Mouse (Mus musculus): ENCODE measurements around the gene Ppara.

The Ppara gene

DNA sequence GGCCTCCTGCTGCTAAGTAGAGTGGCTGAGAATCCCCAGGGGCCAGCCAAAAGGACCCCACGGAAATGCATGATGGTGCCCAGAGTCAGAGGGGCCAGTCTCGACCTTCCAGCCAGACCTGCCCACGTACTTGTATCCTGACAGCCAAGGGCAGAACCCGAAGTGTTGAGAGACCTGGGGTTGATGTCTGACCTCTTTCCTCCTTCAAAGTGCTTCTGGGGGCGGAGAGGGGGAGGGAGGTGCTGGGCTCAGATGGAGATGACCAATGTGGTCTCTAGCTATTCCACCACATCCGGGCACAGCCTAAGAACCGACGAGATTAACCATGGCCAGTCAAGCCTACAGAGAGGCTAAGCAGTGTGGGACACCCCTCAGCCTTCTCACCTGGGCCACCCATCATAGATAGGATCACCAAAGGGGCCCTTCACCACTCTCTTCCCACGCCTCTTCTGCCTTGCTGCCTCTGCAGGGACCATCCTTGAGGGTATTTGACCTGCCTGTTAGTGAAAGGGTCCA lies 29.7 kb upstream of the Ppara start:
- no peak for DNase-seq (ENCODE audit: extremely low read depth, low read depth)

DNA sequence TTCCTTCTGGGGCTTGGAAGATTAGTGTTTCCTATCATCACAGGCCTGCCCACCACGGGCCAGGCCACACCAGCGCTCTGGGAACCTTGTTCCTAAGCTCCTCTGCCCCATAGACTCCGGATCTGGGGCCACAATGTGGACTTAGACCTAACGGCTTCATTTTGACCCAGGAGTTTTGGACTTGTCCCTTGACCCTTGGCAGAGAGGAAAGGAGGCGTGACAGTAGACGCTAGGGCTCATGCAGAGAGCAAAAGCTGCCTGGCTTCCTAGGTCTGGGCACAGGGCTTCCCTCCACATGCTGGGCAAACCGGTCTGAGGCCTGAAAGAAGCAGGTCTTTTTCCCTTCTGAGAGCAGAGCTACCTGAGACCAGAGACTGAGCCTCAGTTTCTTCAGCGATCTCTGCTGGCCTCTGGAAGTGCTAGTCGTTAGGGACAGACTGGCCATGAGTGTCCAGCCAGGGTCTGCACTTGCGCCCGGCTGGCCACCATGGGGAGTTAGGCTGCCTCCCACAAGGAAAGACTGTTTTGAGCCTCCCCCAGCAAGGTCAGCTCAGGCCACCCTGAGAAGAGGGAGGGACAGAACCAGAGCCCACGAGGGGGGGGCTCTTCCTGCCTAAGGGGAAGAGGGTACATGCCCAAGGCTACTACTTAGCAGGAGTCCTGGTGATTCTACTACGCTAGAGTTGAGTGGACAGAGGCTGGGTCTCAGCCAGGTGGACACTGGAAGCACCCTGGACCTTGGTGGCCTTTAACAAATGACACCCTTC lies 29.0 kb upstream of the Ppara start:
- DNase-seq (ENCODE audit: extremely low read depth, low read depth) = no peak

DNA sequence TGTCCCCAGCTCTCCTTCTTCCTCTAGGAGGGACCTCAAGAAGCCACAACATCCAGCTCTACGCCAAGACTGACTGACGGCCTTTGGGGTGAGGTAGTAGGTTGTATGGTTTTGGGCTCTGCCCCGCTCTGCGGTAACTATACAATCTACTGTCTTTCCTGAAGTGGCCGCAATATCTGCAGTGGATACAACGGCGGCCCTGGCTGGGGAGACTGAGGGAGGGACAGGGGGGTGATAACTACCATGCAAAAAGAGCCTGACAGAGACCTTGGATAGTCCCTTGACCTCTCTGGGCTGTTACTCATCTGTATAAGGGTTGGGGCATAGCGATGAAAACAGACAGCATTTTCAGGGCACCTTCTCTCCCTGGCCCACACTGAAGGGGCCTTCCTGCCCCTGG lies 28.3 kb upstream of the Ppara start:
- DNase-seq (ENCODE audit: extremely low read depth, low read depth) = no peak

DNA sequence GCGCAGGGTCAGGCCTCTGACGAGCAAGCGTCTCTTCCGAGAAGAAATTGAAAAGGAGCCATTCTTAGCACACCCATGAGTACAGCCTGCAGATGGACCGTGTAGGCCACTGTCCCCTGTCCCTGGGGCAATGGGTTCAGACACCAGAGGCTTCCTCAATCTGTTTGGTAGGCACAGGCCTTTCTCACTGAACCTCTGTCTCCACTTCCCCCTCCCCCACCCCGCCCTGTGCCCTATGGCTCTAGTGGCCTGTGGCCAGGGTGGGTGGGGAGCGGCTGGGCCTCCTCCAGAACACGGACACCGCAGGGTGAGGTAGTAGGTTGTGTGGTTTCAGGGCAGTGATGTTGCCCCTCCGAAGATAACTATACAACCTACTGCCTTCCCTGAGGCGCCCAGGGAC lies 27.8 kb upstream of the Ppara start:
- DNase-seq (ENCODE audit: extremely low read depth, low read depth) = no peak

DNA sequence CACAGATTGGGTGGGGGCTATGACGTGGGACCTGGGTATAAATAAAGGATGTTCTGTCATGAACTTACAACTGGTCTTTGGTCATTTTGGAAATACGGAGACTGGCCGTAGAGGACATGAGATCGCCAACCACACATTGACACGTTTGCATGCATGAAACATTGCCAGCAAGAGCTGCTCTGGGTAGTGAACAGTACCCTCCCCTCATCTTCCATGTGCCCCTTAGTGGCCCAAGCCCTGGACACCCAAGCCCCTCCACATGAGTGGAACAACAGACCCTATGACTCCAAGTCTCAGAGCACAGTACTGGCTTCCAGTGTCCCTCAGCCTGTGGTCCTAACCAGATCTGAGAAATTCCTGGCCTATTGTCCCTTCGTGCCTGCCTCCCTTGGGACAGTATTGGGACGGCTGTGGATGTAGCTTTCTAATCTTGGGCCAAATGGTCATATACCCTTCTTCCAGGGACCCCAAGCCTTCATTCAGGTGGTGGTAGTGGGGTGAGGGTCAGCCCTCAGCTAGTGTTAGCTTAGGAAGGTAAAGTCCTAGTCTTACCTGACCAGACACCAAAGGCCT lies 27.2 kb upstream of the Ppara start:
- no peak for DNase-seq (ENCODE audit: extremely low read depth, low read depth)

DNA sequence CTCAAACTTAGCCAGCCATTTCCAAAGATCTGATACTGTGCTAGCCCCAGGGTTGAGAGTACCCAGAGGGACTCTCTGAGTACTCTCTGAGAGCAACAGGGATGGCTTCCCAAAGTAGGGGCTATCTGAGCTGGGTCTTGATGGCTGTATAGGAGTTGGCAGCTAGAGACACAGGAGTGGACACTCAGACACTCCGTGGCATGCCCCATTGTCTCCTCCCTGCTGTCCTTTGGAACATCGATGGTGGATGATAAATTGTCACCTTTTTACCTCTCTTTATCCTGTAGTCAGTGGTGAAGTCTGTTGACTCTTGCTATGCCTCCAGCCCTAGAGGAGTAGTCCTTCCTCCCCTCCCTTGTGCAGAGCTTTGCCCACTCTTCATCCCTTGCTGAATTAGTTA lies 26.6 kb upstream of the Ppara start:
- no peak for DNase-seq (ENCODE audit: extremely low read depth, low read depth)

DNA sequence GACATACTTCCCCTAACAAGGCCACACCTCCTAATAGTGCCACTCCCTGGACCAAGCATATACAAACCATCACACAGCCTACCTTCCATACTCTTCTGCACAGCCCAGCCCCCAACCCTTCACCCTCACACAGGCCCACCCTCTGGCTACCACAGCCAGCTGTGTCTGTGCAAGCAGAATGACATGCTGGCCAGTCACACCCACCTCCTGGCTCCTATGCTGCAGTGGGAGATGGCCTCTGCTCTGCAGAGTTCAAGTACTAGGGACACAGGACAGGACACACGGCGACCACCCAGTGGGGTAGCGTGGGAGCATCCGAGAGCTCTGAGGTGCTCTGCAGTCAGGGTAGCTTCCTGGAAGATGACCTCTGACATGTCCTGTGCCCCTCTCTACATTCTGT lies 25.9 kb upstream of the Ppara start:
- no peak for DNase-seq (ENCODE audit: extremely low read depth, low read depth)

DNA sequence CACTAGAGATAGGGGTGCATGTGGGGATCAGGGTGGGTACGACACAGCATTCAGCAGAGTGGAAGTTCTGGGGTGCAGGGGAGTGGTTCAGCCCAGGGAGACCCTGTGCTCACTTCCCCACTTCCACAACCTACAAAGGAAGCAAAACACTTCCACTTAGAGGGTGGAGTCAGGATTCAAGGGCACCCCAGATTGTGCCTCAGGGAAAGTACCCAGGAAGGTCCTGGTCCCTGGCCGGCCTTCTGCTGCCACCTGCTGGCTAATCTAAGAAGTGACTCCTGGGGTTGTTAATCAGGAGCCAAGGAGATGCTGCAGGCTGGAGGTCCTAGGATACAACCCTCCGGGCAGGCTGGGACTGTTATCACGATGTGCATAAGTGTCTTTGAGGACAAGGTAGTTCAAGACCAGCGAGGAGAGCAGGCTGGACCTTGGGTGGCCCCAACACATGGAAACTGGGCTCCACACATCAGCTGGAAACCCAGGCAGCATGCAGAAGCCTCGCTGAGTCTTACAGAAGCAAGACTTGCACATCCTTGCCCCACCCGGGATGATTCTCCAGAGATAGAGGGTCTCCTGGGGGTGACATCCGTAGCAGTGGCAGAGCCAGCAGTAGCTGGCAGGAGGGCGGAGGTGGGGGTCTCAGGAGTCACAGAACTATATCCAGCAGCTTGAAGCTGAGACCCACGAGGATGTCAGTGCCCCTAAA lies 25.4 kb upstream of the Ppara start:
- DNase-seq (ENCODE audit: extremely low read depth, low read depth) = peak; percentile 36

DNA sequence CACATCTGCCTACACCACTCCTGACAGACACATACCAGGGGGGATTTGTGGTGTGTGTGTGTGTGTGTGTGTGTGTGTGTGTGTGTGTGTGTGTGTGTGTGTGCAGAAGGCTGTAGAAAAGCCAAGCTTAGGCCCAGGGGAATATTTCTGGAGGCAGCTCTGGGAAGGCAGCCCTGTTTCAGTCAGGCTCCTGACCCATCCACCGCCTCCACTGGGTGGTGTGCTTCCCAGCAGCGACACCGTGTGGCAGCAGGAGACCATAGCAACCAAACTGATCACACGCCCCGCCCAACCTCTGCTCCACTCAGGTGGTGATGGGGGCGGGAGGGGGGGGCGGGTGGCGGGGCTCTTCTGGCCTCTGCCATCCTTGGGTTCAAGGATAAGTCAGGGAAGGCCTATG lies 24.6 kb upstream of the Ppara start:
- no peak for DNase-seq (ENCODE audit: extremely low read depth, low read depth)

DNA sequence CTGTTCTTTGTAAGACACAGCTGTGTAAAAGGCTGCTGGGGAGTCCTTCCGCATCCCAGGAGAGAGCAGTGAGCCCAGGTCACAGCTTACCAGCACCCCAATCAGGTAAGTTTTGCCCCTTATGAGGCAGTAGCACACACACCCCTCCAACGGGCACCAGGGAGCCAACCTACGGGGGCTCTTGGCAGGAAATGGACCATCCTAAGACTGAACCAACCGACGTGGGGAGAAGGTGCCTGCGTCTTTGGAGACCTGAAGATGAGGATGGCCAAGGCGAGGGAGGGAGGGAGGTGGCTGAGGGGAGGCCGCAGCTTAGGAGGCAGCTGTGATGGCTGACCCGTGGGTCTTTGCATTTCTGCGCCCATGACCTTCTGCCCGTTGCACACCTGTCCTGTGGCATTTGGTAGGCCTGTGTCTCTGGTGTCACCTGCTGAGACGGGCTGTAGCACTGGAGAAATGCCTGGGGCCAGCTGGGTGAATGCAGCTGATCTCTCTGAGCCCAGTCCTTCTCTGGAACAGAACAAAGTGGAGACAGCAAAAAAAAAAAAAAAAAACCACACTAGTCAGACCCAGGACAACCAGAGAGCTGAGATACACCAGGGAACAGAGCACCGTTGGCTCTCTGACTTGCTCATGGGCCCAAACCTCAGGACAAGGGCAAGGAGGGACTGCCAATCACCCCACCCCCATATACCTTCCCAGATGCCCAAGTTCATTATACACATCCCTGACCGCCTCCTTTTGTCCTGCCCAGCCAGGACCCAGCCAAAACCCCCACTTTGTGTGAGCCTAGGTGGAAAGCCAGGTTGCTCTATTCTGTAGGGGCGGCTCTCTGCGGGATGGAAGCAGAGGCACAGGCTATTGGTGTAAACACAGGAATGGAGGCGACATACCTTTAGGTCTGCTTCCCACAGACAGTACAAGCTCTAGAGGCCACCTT lies 23.9 kb upstream of the Ppara start:
- DNase-seq (ENCODE audit: extremely low read depth, low read depth) = no peak

DNA sequence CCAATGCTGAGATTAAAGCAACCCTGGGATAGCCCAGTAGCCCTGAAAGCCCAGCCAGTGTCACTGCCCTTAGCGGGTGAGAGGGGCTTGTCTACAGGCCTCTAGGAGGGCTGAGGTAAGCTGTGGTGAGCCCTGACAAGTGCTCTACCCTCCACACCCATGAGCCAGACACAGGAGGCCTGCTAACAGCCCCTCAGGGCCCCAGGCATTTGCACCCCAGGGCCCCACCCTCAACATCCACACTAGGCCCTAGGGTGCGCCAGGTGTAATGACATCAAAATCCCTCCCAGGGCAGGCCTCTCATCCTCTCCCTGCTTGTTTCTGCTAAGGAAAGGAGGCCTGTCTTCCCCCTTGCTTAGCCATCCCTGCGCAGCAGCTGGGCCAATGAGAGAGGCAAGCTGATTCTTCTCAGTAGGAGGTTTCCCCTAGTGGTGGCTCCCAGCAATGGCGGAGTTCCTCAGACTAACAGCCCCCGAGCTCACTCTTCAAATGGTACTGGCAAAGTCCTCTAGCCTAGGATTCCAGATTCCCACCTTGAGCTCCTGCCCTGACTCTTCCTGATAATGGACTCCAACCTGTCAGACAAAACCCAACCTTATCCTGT lies 22.1 kb upstream of the Ppara start:
- DNase-seq (ENCODE audit: extremely low read depth, low read depth) = no peak

DNA sequence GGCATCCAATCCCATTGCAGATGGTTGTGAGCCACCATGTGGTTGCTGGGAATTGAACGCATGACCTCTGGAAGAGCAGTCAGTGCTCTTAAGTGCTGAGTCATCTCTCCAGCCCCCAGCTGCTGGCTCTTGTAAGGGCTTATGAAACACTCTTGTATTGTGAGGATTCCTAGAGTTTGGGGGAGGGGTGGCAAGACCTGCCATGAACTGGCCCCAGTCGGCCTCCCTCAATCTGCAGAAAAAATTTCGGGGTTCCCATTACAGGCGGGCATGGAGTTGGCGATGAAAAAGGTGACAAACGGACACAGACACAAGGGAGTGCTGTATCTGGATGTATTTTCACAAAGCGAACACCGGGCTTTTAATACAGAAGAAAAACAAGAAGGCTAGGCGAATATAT lies 21.4 kb upstream of the Ppara start:
- DNase-seq (ENCODE audit: extremely low read depth, low read depth) = no peak

DNA sequence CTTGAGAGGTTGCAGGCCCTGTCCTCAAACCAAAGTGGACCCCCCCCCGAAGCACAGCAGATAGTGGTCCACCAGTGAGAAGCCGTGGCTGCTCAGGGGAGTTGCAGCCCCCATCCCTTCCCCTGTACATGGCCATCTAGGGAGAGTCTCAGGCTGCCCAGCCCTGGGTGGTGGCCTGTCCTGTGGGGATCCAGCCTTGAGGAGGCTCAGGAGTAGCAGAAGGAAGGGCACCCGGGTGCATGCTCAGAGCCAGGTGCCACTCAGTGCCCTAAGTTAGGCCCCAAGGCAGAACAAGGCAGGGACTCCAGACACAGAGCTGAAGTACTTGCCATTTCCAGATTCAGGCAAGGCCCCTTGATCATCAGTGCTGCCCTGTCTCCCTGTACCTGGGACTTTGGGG lies 19.7 kb upstream of the Ppara start:
- DNase-seq (ENCODE audit: extremely low read depth, low read depth) = no peak

DNA sequence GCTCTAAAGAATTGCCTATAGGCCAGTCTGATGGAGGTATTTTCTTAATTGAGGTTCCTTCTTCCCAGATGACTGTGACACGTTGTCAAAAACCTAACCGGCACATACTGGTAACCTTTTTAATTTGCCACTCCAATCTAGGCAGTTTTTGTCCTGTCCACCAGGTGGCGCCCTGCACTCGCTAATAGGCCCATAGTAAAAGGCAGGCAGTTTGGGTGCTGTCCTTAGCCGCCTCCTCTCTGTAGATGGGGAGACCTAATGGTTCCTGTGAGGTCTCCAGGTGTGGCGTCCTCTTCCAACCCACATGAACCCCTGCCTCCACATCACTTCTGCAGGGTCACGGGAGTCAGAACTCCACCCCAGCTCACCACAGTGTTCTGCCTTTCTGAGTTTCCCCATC lies 18.7 kb upstream of the Ppara start:
- peak; percentile 52 for DNase-seq (ENCODE audit: extremely low read depth, low read depth)

DNA sequence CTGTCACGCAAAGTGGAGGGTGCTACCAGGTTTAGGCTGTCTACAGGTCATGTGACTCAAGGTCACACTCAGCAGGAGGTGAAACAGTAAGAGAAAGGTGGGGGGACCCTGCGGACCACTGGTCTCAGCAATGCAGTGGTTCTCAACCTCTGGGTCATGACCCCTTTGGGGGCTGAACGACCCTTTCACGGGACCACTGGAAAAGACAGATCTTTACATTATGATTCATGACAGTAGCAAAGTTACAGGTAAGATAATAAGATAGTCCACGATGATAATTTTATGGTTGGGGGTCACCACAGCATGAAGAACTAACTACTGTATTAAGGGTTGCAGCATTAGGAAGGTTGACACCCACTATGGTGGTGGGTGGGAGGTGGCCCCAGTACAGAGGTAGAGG lies 18.2 kb upstream of the Ppara start:
- no peak for DNase-seq (ENCODE audit: extremely low read depth, low read depth)

DNA sequence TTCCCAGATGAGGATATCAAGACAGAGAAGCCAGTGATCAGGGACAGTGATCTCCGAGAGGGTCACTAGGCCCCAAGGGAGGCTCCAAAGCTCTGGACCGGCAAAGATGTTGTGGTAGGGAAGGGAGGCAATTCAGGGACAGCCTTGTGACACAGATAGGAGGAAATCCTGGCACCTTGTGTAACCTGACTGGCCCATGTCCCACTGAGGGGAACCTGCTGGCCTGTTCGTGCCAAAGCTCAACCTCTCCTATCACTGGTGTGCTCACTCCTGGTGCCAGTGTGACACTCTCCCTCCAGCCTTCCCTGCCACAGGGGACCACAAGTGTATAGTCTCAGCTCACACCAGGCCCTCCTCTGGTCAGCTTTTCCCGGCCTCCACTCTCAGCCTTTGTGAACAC lies 17.8 kb upstream of the Ppara start:
- no peak for DNase-seq (ENCODE audit: extremely low read depth, low read depth)

DNA sequence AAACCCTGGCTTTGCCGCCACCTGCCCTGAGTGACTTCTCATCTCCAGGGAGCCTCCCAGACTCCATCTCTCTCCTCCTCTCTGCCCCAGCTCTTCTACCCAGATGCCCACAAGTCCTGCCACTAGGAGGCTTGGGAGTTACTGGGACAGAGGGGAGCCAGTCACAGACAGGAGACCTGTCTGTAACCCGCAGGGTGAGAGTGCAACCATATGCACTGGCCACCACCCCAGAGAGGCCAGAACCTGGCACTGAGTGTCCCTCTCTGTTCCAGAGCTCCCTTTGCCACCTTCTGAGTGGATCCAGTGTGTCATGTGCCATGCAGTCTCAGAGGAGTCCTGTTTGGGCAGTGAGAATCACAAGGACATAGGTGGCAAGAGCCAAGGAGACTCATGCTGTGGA lies 17.0 kb upstream of the Ppara start:
- DNase-seq (ENCODE audit: extremely low read depth, low read depth) = no peak

DNA sequence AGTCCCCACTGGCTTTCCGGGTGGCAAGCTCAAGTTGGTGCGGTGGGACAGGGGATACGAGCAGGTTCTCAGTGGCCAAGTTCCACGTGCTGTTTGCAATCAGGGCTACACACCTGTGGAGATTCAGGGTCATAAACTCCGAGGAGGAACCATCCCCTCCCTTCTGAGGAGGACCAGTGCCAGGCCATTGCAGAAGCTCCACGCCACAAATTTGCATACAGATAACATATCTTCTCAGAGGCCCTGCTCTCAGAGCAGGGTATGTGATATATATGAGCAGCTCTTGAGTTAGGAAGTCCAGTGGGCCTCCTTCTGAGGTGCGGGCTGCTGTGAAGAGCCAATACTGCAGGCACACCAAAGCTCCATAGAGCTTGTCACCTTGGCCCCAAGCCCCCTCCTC lies 15.8 kb upstream of the Ppara start:
- DNase-seq (ENCODE audit: extremely low read depth, low read depth) = peak; percentile 40

DNA sequence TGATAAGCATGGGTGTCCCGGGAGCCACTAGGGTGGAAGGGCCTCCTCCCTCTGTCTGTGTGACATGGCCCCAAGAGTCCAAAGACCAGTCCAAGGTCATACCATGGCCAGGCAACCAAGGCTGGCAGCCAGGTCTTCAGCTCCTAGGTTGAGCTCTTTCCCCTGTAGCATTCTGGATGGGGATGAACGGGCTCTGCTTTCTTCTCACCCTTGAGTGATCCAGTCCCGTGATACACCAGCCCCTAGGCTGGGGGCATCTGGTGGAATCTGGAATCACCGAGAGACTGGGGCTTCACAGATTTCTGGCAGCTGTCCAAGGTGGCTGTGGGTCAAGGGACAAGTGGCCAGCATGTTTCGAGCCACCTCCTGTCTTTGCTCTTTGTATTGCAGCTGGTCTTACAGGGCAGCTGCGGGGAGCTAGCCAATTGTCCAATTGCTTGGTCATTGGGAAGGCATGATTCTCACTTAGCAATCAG lies 14.4 kb upstream of the Ppara start:
- no peak for DNase-seq (ENCODE audit: extremely low read depth, low read depth)

DNA sequence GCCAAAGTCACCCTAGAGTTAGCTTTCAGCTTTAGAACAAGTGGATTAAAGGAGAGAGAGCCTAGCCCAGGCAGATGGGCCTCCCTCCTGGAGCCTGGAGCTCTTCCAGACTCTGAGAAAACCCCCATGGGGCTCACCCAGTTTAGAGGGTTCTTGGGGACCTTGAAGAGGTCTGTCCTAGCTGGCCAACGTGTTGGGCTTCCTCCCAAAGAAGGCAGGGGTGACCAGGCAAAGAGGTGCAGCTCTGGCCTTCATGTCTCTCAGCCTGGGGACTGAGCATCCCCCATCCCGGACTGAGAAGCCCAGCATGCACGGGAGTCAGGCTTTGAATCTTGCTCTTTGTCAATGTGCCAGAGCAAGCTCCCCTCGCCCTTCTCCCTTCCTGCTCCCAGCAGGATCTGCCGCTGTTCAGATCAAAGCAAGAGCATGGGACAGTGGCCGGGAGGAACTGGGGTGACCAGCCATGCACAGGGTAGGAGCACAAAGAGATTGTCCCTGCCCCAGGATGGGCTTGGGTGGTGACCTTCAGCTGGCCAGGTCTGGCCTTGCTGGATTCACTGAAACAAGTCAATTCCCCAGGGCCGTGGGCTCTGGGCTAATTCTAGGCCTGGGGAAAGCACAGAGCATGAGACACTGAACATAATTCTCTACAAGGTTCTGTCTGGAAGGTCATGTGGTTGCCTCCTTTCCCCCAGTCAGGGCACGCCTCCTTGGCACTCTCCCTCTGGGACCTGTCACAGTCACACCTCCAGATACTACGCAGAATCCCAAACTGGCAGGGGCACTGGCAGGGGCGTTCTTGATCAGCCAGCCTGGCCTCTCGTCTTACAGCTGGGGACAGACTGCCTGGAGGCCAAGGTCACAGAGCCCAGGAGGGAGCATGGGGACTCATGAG lies 10.3 kb upstream of the Ppara start:
- DNase-seq (ENCODE audit: extremely low read depth, low read depth) = no peak
